Mouse (Mus musculus) kidney, adult 11 months (tissue): ENCODE data around the gene Shisa3.

Source experiments
- DNase-seq: peaks from one replicate; pipeline ENCODE4 v3.0.0; 2022

The Shisa3 gene

GRCm38 (mm10) chr5:67607804-67608673 lies at the start of gene Shisa3:
Gene Shisa3 (plus strand): TSS chr5:67607882.
- DNase-seq, result peak; percentile 28

GRCm38 (mm10) chr5:67558644-67559043 lies 49.0 kb upstream of the Shisa3 start:
- no peak for DNase-seq

GRCm38 (mm10) chr5:67559063-67559462 lies 48.6 kb upstream of the Shisa3 start:
- DNase-seq, result no peak

- no peak for DNase-seq
Observed at GRCm38 (mm10) chr5:67572552-67573155, 35.0 kb upstream of the Shisa3 start.

GRCm38 (mm10) chr5:67574039-67574438 lies 33.6 kb upstream of the Shisa3 start:
- DNase-seq, result no peak

- DNase-seq, result no peak
Observed at GRCm38 (mm10) chr5:67575705-67576104, 32.0 kb upstream of the Shisa3 start.

- DNase-seq, result no peak
Observed at GRCm38 (mm10) chr5:67579725-67580633, 27.7 kb upstream of the Shisa3 start.

- DNase-seq, result no peak
Observed at GRCm38 (mm10) chr5:67595070-67595469, 12.6 kb upstream of the Shisa3 start.

GRCm38 (mm10) chr5:67595629-67596028 lies 12.1 kb upstream of the Shisa3 start:
- DNase-seq, result no peak

GRCm38 (mm10) chr5:67599935-67600334 lies 7.7 kb upstream of the Shisa3 start:
- DNase-seq, result no peak

- no peak for DNase-seq
Observed at GRCm38 (mm10) chr5:67605951-67606350, 1.7 kb upstream of the Shisa3 start.

GRCm38 (mm10) chr5:67606916-67607803 lies 522 bp upstream of the Shisa3 start:
- peak; percentile 3 for DNase-seq

- no peak for DNase-seq
Observed at GRCm38 (mm10) chr5:67608674-67609519, 1.2 kb downstream of the Shisa3 start.

GRCm38 (mm10) chr5:67609520-67609837 lies 1.8 kb downstream of the Shisa3 start:
- DNase-seq, result no peak

- DNase-seq, result no peak
Observed at GRCm38 (mm10) chr5:67621230-67621629, 13.5 kb downstream of the Shisa3 start.

- DNase-seq, result no peak
Observed at GRCm38 (mm10) chr5:67628180-67628940, 20.7 kb downstream of the Shisa3 start.

GRCm38 (mm10) chr5:67629440-67629839 lies 21.8 kb downstream of the Shisa3 start:
- no peak for DNase-seq

- DNase-seq, result no peak
Observed at GRCm38 (mm10) chr5:67629861-67630260, 22.2 kb downstream of the Shisa3 start.

- DNase-seq, result no peak
Observed at GRCm38 (mm10) chr5:67631261-67631660, 23.6 kb downstream of the Shisa3 start.

- no peak for DNase-seq
Observed at GRCm38 (mm10) chr5:67633138-67633782, 25.6 kb downstream of the Shisa3 start.
